Mouse (Mus musculus) neural tube, embryonic 15.5 days (tissue): ENCODE results near the gene Slco3a1. TPM values are rescaled to one million over a fixed set of nuclear protein-coding genes. Genes with fewer than 3 reads are reported as not detected.
A peak's percentile ranks its signal among the peaks of the same experiment; 100 is the strongest.

ENCODE experiments used
- ATAC-seq: fragments of 200-750 bp; cut with Nextera tagmentation; 2 replicates; pipeline ENCODE4 v1.8.0; 2017; ENCODE audit warnings: mild to moderate bottlenecking, moderate TSS enrichment, moderate library complexity; ENCODE audit not compliant: low FRiP score
- H3K27ac ChIP-seq: fragments of 300-500 bp; sonication (generic); replicated peaks from 2 replicates; pipeline ENCODE4 v1.5.1; 2015; ENCODE audit warnings: mild to moderate bottlenecking, inconsistent platforms
- H3K27me3 ChIP-seq: fragments of 300-500 bp; sonication (generic); replicated peaks from 2 replicates; pipeline ENCODE4 v1.6.1; 2015; ENCODE audit warnings: inconsistent platforms
- H3K36me3 ChIP-seq: fragments of 300-500 bp; sonication (generic); 2 replicates; pipeline ENCODE4 v1.6.1; 2015; ENCODE audit warnings: inconsistent platforms
- H3K4me1 ChIP-seq: fragments of 300-500 bp; sonication (generic); 2 replicates; pipeline ENCODE4 v1.6.1; 2015; ENCODE audit warnings: inconsistent platforms
- H3K4me2 ChIP-seq: fragments of 300-500 bp; sonication (generic); 2 replicates; pipeline ENCODE4 v1.6.1; 2015; ENCODE audit warnings: inconsistent platforms, mild to moderate bottlenecking, moderate library complexity
- H3K4me3 ChIP-seq: fragments of 300-500 bp; sonication (generic); replicated peaks from 2 replicates; pipeline ENCODE4 v1.5.1; 2015; ENCODE audit warnings: mild to moderate bottlenecking, inconsistent platforms
- H3K9ac ChIP-seq: fragments of 300-500 bp; sonication (generic); replicated peaks from 2 replicates; pipeline ENCODE4 v1.6.1; 2015; ENCODE audit warnings: mild to moderate bottlenecking, inconsistent platforms
- H3K9me3 ChIP-seq: fragments of 300-500 bp; sonication (generic); replicated peaks from 2 replicates; pipeline ENCODE4 v1.6.1; 2016; ENCODE audit warnings: inconsistent platforms
- WGBS: fragments of 180-500 bp; shearing (Covaris S2); methylation state at CpG from one replicate; pipeline ENCODE4 v1.1.7; 2015; ENCODE audit warnings: mixed read lengths; 5-methylcytosine and 5-hydroxymethylcytosine counted together
- polyA plus RNA-seq: library from polyadenylated mRNA; unstranded; fragments of >200 nt; fragmentation: Nextera tagmentation; extraction: Ambion mirVana; gene quantifications from 2 replicates; pipeline ENCODE4 v1.2.1, GENCODE M21; 2015

Gene Slco3a1
- polyA plus RNA-seq, 1 experiment from 2014 or later = 24.1 TPM

DNA sequence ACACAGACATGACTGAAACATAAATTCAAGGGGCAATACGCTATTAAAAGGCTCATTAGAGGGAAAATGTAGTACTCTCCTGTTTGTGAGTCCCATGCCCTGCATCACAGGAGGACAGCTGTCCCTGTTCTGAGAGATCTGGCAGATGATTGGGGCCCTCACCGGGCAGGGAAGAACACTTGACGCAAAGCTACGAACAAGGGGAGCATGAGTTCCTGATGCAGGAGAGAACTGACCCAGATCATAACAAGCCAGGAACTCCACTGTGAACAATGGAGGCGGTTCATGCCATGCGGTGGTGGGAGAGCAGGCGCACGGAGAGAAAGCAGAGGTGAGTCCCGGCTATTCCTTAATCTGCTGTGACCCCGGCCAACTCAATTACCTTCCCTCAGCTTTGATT, 48.9 kb downstream of the Slco3a1 start:
- Histone ChIP-seq H3K27ac (no peak overlapping the region), H3K4me3 (no peak overlapping the region), H3K9me3 (no peaks in the 10 kb centered on the region), H3K27me3 (no peaks in the 10 kb centered on the region), H3K36me3 (peaks cover 4% of the 10 kb centered on the region; the same call in 1 of the 2 replicates), H3K4me1 (peaks cover 26% of the 10 kb centered on the region), H3K4me2 (no peak overlapping the region), H3K9ac (no peak overlapping the region)
- WGBS = 83% methylated on average over 10 of the region's 10 CpGs
- ATAC-seq = no peak

DNA sequence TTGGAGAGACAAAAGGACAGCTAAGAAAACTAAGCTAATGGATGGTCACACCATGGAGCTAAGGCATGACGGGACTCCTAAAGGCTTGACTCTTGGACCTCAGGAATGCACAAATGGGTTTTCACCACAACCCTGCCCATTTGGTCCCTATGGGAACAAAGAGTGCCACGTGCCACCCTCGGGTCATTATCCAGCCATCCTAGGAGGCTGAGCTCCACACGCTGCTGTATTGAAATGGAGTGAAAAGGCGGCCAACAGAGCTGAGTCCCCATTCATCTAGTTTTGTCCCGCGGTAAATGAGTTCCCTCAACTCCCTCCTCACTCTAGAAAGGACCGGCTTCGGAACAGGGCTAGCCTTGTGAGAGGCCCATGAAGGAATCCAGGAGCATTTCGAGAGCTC, 53.4 kb downstream of the Slco3a1 start:
- H3K9me3 ChIP-seq = no peaks in the 10 kb centered on the region
- peaks cover 4% of the 10 kb centered on the region; the same call in 1 of the 2 replicates for H3K36me3 ChIP-seq
- no peaks in the 10 kb centered on the region; the same call in 1 of the 2 replicates for H3K4me1 ChIP-seq
- no peaks in the 10 kb centered on the region for H3K27me3 ChIP-seq
- ATAC-seq = peak; percentile 66
- no peak overlapping the region for H3K4me3 ChIP-seq
- H3K9ac ChIP-seq = no peak overlapping the region
- H3K27ac ChIP-seq = no peak overlapping the region
- 15% methylated on average over 10 of the region's 10 CpGs for WGBS
- H3K4me2 ChIP-seq = no peak overlapping the region

DNA sequence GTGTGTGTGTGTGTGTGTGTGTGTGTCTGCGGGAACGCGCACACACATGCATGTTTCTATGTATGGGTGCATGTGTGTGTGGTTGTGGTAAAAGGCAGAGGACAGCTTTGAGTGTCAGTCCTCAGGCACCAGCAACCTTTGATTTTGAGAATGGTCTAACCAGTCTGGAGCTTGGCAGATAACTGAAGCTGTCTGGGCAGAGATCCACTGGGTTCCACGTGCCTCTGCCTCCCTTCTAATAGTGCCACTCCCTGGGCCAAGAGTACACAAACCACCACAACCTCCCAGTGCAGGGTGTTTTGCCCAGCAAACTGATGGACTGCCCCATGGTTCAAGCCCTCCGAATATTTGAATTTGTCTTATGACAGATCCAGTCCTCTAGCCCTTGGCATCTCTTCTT, 55.1 kb downstream of the Slco3a1 start:
- H3K4me1 ChIP-seq = no peaks in the 10 kb centered on the region
- H3K27ac ChIP-seq = no peak overlapping the region
- peaks cover 4% of the 10 kb centered on the region; the same call in 1 of the 2 replicates for H3K36me3 ChIP-seq
- no peak overlapping the region for H3K4me3 ChIP-seq
- no peaks in the 10 kb centered on the region for H3K9me3 ChIP-seq
- 95% methylated on average over 5 of the region's 5 CpGs for WGBS
- no peaks in the 10 kb centered on the region for H3K27me3 ChIP-seq
- no peak for ATAC-seq
- no peak overlapping the region for H3K4me2 ChIP-seq
- H3K9ac ChIP-seq = no peak overlapping the region

DNA sequence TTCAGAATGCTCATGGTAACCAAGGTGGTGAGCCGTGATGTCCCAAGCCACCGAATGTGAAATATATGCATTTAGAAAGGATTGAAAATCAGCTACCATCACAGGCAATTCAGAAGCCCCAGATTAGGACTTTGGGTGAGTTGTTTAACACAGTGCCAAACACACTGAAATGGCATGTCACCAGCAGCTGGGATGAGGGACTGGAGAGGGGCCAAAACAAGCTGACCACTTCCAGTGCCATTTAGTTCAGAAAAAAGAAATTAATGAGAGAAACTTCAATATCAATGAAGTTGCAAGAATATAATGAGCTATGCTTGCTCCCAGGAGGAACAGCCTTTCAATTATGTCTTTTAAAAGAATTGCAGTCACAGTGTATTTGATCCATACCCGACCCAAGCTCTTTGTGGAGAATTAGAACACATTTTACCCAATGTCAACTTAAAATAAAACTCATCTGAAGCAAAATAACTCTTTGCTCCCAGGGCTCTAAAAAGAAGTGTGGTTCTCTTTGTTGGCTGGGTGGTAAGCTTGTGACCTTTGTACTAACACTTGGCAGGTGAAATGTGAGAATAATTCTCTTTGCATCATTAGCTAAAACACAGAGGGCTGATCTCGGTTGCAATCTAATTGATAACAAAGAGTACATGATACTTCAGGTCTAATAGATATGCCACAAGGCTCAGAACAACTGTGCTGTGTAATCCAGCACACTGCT, 56.2 kb downstream of the Slco3a1 start:
- no peak overlapping the region for H3K4me2 ChIP-seq
- no peak for ATAC-seq
- no peak overlapping the region for H3K27ac ChIP-seq
- H3K4me1 ChIP-seq = no peaks in the 10 kb centered on the region
- no peaks in the 10 kb centered on the region for H3K27me3 ChIP-seq
- H3K36me3 ChIP-seq = no peaks in the 10 kb centered on the region
- no peaks in the 10 kb centered on the region for H3K9me3 ChIP-seq
- no peak overlapping the region for H3K4me3 ChIP-seq
- H3K9ac ChIP-seq = no peak overlapping the region
- whole genome bisulfite sequencing = 71% methylated on average over 4 of the region's 4 CpGs

DNA sequence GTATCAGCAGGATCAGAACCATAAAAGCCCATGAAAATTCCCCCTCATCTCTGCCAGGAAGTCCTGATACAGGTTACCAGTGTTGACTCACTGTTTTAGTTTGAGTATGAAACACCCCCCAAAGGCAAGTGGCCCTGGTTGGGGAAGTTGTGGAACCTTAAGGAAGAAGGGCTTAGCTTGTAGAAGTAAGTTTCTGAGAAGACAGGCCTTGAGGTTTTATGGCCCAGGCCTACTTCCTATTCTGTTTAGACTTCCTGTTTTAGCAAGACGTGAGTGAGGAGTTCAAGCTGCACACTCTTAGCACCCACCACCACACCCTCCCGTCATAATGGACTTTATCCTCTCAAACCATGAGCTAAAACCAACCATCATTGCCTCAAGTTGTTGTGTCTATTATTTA, 57.4 kb downstream of the Slco3a1 start:
- H3K36me3 ChIP-seq = no peaks in the 10 kb centered on the region
- no peak for ATAC-seq
- H3K4me3 ChIP-seq = no peak overlapping the region
- no peak overlapping the region for H3K9ac ChIP-seq
- H3K4me1 ChIP-seq = no peaks in the 10 kb centered on the region
- H3K9me3 ChIP-seq = no peaks in the 10 kb centered on the region
- 81% methylated on average over 2 of the region's 2 CpGs for WGBS
- no peaks in the 10 kb centered on the region for H3K27me3 ChIP-seq
- H3K4me2 ChIP-seq = no peak overlapping the region
- H3K27ac ChIP-seq = no peak overlapping the region

DNA sequence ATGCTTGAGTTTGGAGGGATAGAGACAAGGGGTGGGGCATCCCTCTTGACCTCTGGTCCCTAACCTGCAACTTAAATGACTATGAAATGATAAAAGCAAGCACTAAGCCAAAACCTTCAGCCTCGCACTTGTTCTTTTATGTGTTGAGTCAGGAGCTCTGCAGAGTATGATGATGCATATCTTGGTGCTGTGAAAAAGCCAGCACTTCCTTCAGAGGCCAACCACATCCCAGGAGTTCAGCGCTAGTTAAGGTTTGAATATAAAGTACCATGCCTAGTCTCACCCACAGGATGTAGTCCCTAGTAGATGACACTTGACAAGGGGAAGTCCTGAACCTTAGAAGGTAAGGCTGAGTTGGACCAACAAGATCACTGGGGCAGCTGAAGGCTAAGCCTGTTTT, 59.1 kb downstream of the Slco3a1 start:
- Histone ChIP-seq H3K4me3 (no peak overlapping the region), H3K4me2 (no peak overlapping the region), H3K9ac (no peak overlapping the region), H3K27me3 (no peaks in the 10 kb centered on the region), H3K4me1 (no peaks in the 10 kb centered on the region), H3K9me3 (no peaks in the 10 kb centered on the region), H3K27ac (no peak overlapping the region), H3K36me3 (no peaks in the 10 kb centered on the region)
- 87% methylated on average over 2 of the region's 2 CpGs for WGBS
- no peak for ATAC-seq

DNA sequence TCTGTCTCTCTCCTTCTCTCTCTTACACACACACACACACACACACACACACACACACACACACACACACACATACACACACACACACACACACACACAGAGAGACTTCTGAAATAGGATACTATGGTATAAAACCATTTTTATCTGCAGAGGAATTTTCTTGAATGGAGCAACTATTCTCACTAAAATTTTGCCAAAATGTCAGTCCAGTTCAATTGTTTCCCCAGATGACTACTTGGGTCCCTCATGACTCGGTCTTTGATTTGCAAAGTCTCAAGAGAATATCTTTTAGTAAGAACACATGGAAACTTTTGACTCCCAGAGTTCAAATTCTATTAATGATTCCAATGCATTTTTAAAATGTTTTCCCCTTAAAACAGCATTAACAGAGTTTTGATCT, 60.8 kb downstream of the Slco3a1 start:
- WGBS = 88% methylated on average over 1 of the region's 1 CpGs

DNA sequence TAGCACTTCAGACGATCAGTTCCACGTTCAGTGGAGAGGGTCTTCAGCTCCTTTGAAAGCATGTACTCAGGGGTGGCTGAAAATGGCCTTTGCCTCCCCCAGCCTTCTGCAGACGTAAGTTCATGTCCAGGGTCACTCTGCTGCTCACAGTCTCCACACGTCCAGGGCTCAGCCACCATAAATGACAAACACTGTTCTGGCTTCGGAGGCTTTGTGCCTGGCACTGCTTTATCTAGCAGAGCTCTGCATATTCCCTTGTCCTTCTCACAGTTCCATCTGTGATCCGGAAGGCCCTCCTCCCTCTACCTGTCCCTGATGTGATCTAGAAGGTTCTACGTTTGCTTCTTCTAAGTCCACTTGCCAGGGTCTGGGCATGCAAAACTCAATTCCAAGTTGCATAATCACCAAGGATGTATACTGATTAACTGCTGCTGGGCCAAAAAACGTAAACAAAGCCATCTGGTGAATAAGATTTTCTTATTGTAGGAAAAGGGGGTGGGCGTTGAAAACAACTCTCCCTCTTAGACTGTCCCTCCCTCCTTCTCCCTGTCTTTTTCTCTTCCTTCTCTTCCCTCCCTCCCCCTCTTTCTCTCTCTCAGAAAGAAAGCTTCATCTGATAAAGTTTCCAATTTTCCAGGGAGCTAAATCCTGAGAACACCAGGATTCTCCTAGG, 62.8 kb downstream of the Slco3a1 start:
- Histone ChIP-seq H3K9ac (no peak overlapping the region), H3K9me3 (no peaks in the 10 kb centered on the region), H3K4me3 (no peak overlapping the region), H3K4me2 (no peak overlapping the region), H3K36me3 (no peaks in the 10 kb centered on the region), H3K27me3 (no peaks in the 10 kb centered on the region), H3K4me1 (no peaks in the 10 kb centered on the region), H3K27ac (no peak overlapping the region)
- ATAC-seq = no peak
- 79% methylated on average over 9 of the region's 9 CpGs for WGBS

More for the DNA sequence above, 60.8 kb downstream of the Slco3a1 start:
- H3K27ac ChIP-seq = no peak overlapping the region
- no peaks in the 10 kb centered on the region for H3K9me3 ChIP-seq
- no peak overlapping the region for H3K9ac ChIP-seq
- H3K4me3 ChIP-seq = no peak overlapping the region
- no peaks in the 10 kb centered on the region for H3K36me3 ChIP-seq
- no peaks in the 10 kb centered on the region for H3K4me1 ChIP-seq
- no peak overlapping the region for H3K4me2 ChIP-seq
- no peak for ATAC-seq
- no peaks in the 10 kb centered on the region for H3K27me3 ChIP-seq

DNA sequence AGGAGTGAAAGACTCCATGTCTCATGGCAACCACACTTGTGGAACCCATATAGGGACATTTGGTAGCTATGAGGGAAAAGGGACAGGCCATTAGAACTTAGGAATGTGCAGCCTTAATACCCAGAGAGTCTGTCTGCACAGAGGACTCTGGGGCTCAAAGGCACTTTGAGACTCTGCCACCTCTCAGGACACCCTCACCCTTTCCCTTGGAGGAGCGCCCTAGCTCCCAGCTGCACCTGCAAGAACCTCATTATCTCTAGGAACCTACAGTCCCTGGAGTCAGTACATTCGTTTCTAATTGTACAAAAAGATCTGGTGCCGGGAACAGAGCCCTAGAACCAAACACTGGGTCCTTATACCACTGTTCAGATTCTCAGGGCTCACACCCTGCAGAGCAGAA, 66.4 kb downstream of the Slco3a1 start:
- no peaks in the 10 kb centered on the region for H3K9me3 ChIP-seq
- H3K36me3 ChIP-seq = no peaks in the 10 kb centered on the region
- H3K4me3 ChIP-seq = no peak overlapping the region
- H3K9ac ChIP-seq = no peak overlapping the region
- H3K27ac ChIP-seq = no peak overlapping the region
- H3K4me2 ChIP-seq = no peak overlapping the region
- no peaks in the 10 kb centered on the region for H3K4me1 ChIP-seq
- no peaks in the 10 kb centered on the region for H3K27me3 ChIP-seq
- 88% methylated on average over 3 of the region's 3 CpGs for WGBS
- no peak for ATAC-seq

DNA sequence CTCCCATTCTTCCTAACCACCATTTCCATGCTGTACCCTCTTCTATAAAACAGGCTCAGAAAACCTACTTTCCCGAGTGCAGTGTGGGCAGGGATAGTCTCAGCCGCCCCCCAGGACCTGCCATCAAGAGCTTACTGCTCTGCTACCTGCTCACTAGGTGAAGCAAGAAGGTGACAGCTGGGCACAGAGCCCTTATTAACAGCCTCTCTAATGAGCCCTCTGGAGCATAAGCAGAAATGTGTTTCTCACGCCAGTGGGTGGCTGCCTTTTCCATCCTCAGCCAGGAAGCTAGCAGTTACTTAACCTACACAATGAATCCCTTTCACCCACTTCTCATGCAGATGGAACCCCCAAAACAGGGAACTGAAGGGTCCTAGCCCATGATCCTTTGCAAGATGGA, 66.9 kb downstream of the Slco3a1 start:
- Histone ChIP-seq H3K4me2 (no peak overlapping the region), H3K36me3 (no peaks in the 10 kb centered on the region), H3K4me1 (no peaks in the 10 kb centered on the region), H3K27me3 (no peaks in the 10 kb centered on the region), H3K9ac (no peak overlapping the region), H3K4me3 (no peak overlapping the region), H3K27ac (no peak overlapping the region), H3K9me3 (no peaks in the 10 kb centered on the region)
- WGBS = 71% methylated on average over 3 of the region's 3 CpGs
- ATAC-seq = no peak

DNA sequence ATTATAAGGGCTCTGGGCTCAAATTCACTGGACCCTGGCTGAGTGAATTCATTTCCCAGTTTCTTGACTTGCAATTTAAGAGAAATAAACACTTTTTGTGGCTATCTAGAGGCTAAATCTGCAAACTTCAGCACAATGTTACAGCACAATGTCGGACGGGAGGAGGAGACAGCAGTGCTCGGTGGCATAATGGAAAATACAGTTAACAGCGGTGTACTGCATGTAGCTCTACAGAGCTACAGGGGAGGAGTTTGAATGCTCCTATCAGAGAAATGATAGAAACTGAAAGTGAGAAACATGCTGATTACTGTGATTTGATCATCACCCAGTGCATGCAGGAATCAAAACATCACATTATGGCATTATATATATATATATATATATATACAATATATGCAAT, 68.5 kb downstream of the Slco3a1 start:
- Histone ChIP-seq H3K4me2 (no peak overlapping the region), H3K4me1 (no peaks in the 10 kb centered on the region; the same call in 1 of the 2 replicates), H3K4me3 (no peak overlapping the region), H3K9ac (no peak overlapping the region), H3K9me3 (no peaks in the 10 kb centered on the region), H3K27me3 (no peaks in the 10 kb centered on the region), H3K36me3 (no peaks in the 10 kb centered on the region), H3K27ac (0 out of 2 replicates have a peak overlapping the region, but pooled peaks have one; percentile 33)
- no peak for ATAC-seq
- 82% methylated on average over 4 of the region's 4 CpGs for WGBS

DNA sequence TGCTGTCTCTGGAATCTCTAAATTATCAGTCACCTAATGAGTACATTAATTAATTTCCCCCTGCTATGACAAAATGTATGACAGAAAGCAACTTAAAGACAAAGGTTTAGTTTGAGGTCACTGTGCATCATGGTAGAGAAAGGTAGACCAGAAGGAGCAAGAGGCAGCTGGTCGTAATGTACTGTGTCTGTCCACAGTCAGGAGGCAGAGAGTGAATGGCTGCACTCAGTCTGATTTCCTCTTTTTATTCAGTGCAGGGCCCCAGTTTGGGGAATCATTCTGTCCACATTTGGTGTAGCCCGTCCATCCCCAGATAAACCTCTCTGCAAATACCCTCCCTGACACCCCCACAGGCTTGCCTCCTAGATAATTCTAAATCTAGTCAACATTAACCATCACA, 68.9 kb downstream of the Slco3a1 start:
- Histone ChIP-seq H3K4me2 (no peak overlapping the region), H3K4me1 (peaks cover 2% of the 10 kb centered on the region; the same call in 1 of the 2 replicates), H3K27ac (0 out of 2 replicates have a peak overlapping the region, but pooled peaks have one; percentile 33), H3K9ac (no peak overlapping the region), H3K36me3 (no peaks in the 10 kb centered on the region), H3K4me3 (no peak overlapping the region), H3K9me3 (no peaks in the 10 kb centered on the region), H3K27me3 (no peaks in the 10 kb centered on the region)
- WGBS = 92% methylated on average over 2 of the region's 2 CpGs
- no peak for ATAC-seq
